Mouse (Mus musculus) testis, adult 2 months (tissue): Measurements from ENCODE around the gene Appl1. TPM values are rescaled to one million over a fixed set of nuclear protein-coding genes. Genes with fewer than 3 reads are reported as not detected.

Source experiments
- H3K27ac ChIP-seq: fragments of 200-500 bp; 2 replicates; pipeline ENCODE4 v1.5.1; 2012; ENCODE audit warnings: low read depth, low read length; ENCODE audit not compliant: control insufficient read depth, insufficient read depth
- H3K27me3 ChIP-seq: fragments of 200-500 bp; 2 replicates; pipeline ENCODE4 v1.6.1; 2012; ENCODE audit warnings: mild to moderate bottlenecking, low read length, moderate library complexity; ENCODE audit not compliant: control insufficient read depth, insufficient read depth
- H3K36me3 ChIP-seq: fragments of 200-500 bp; 2 replicates; pipeline ENCODE4 v1.6.1; 2012; ENCODE audit warnings: mild to moderate bottlenecking, low read length; ENCODE audit not compliant: control insufficient read depth, insufficient read depth
- H3K4me1 ChIP-seq: fragments of 200-500 bp; 2 replicates; pipeline ENCODE4 v1.6.1; 2012; ENCODE audit warnings: low read length; ENCODE audit not compliant: control insufficient read depth, insufficient read depth
- H3K4me3 ChIP-seq: fragments of 200-500 bp; 2 replicates; pipeline ENCODE4 v1.5.1; 2012; ENCODE audit warnings: low read depth, mild to moderate bottlenecking, low read length, moderate library complexity, mixed read lengths; ENCODE audit not compliant: control insufficient read depth
- CTCF ChIP-seq: fragments of 200-500 bp; IDR thresholded peaks from 2 replicates; pipeline ENCODE4 v1.5.1; 2012; ENCODE audit warnings: low read depth, mild to moderate bottlenecking, inconsistent platforms, low read length, moderate library complexity; ENCODE audit not compliant: control insufficient read depth, insufficient read depth, insufficient replicate concordance
- POLR2A ChIP-seq: fragments of 200-500 bp; IDR thresholded peaks from 2 replicates; pipeline ENCODE4 v1.6.1; 2012; ENCODE audit warnings: low read depth, mild to moderate bottlenecking, inconsistent platforms, low read length, moderate library complexity; ENCODE audit not compliant: control insufficient read depth
- polyA plus RNA-seq: library from polyadenylated mRNA; depleted of rRNA; stranded (reverse); fragments of >200 nt; gene quantifications from 2 replicates; pipeline ENCODE4 v1.2.3, GENCODE M21; 2012

The Appl1 gene
- polyA plus RNA-seq, 1 experiment, result 4.9 TPM

DNA sequence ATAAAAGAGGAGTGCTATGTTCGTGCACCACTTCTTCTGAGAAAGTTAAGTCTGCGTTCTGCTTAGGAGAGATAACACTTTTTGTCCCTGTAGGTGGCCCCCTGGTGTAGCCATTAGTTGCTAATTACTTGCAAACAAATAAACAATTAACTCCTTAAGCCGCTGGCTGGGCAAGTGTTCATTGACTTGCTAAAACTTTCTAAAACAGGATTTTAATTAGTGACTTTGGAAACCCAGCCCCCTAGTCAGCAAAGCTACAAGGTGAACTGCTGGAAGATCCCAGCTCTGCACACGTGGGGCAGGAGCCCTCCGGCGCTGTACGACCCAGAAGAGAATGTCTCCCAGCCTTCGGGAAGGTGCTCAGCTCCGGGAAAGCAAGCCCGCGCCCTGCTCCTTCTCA is 29.4 kb upstream of the Appl1 start:
- Histone ChIP-seq H3K27me3 (no peaks in the 10 kb centered on the region), H3K4me1 (0 out of 2 replicates have a peak, but pooled peaks cover 3% of the 10 kb centered on the region), H3K27ac (no peak overlapping the region), H3K4me3 (no peak overlapping the region), H3K36me3 (no peaks in the 10 kb centered on the region)
- TF ChIP-seq CTCF (no peak), POLR2A (no peak)

- no peaks in the 10 kb centered on the region for H3K27me3 ChIP-seq
- H3K36me3 ChIP-seq, result no peaks in the 10 kb centered on the region
- peaks cover 10% of the 10 kb centered on the region for H3K4me1 ChIP-seq
- TF ChIP-seq POLR2A (no peak), CTCF (no peak)
- no peak overlapping the region for H3K27ac ChIP-seq
- no peak overlapping the region for H3K4me3 ChIP-seq
These were observed 25.2 kb upstream of the Appl1 start for GRCm38 (mm10) chr14:26996257-26996656.

GRCm38 (mm10) chr14:26994211-26994741 is 23.2 kb upstream of the Appl1 start, which contains the start of gene Hesx1:
Gene Hesx1 (plus strand): TSS chr14:26994416.
- TF ChIP-seq CTCF (no peak), POLR2A (no peak)
- 0 out of 2 replicates have a peak within 1 kb of the TSS, but pooled peaks have one; percentile 18 for H3K27ac ChIP-seq
- no peaks in the 10 kb centered on the region for H3K27me3 ChIP-seq
- no peaks in the 10 kb centered on the region for H3K36me3 ChIP-seq
- H3K4me3 ChIP-seq, result peak within 1 kb of the TSS; percentile 62
- peaks cover 7% of the 10 kb centered on the region for H3K4me1 ChIP-seq

- H3K4me1 ChIP-seq, result peaks cover 7% of the 10 kb centered on the region
- no peaks in the 10 kb centered on the region for H3K27me3 ChIP-seq
- no peaks in the 10 kb centered on the region for H3K36me3 ChIP-seq
- no peak for TF ChIP-seq POLR2A
- TF ChIP-seq CTCF, result no peak
- H3K4me3 ChIP-seq, result no peak overlapping the region
- no peak overlapping the region for H3K27ac ChIP-seq
These were observed 22.4 kb upstream of the Appl1 start for GRCm38 (mm10) chr14:26993427-26993826.

- TF ChIP-seq POLR2A (no peak), CTCF (no peak)
- Histone ChIP-seq H3K36me3 (no peaks in the 10 kb centered on the region), H3K4me3 (no peak overlapping the region), H3K27me3 (no peaks in the 10 kb centered on the region), H3K4me1 (peaks cover 7% of the 10 kb centered on the region), H3K27ac (no peak overlapping the region)
These were observed 20.6 kb upstream of the Appl1 start for GRCm38 (mm10) chr14:26991622-26992021.

DNA sequence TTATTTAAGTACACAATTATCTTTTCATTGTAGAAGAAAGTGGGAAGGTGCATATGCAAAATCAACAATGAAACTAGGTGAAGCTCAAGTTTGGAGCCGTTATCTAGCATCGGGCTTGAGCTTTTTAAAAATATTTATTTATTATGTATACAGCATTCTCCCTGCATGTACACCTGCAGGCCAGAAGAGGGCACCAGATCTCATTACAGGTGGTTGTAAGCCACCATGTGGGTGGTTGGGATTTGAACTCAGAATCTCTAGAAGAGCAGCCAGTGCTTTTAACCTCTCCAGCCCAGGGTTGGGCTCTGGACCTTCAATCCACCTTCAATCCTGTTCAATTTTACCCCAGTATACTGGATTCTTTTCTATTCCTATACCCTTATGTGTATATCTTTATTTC is 17.7 kb upstream of the Appl1 start:
- Histone ChIP-seq H3K27ac (no peak overlapping the region), H3K4me1 (no peaks in the 10 kb centered on the region), H3K27me3 (no peaks in the 10 kb centered on the region), H3K36me3 (no peaks in the 10 kb centered on the region), H3K4me3 (no peak overlapping the region)
- no peak for TF ChIP-seq CTCF
- TF ChIP-seq POLR2A, result no peak

GRCm38 (mm10) chr14:26982150-26982530 is 11.1 kb upstream of the Appl1 start:
- peaks cover 7% of the 10 kb centered on the region for H3K4me1 ChIP-seq
- TF ChIP-seq CTCF (no peak), POLR2A (no peak)
- H3K27me3 ChIP-seq, result no peaks in the 10 kb centered on the region
- peak overlapping the region; percentile 90 for H3K4me3 ChIP-seq
- H3K27ac ChIP-seq, result no peak overlapping the region
- H3K36me3 ChIP-seq, result no peaks in the 10 kb centered on the region

DNA sequence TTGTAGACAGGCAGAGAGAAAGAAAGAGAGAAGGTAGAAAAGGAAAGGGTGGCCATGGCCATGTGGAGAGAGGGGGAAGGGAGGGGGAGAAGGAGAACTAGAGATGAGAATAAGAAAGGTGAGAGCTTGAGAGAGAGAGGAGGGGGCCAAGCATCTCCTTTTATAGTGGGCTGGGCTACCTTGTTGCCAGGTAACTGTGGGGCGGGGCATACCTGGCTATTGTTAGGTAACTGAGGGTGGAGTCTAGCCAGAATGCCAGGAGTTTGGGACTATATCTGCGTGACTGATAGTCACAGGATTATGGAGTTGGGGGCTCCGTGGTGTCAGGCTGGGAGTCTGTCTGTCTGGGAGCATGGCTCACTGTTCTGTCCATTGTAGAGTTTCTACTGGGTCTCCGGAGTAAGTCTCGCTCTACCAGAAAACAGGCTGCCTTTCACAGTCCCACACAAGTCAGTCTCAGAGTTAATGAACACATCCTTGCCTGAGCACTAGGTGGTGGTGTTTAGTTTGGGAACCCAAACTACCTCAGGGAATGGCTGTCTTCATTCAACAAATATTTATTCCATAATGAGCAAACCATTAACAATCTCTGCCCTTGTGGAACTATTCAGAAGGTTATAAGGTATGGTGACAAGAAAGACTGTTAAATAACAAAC is 10.6 kb upstream of the Appl1 start:
- no peak overlapping the region for H3K27ac ChIP-seq
- H3K4me1 ChIP-seq, result peaks cover 12% of the 10 kb centered on the region
- TF ChIP-seq CTCF (no peak), POLR2A (peak; percentile 59; the same call in 1 of the 2 replicates)
- H3K27me3 ChIP-seq, result no peaks in the 10 kb centered on the region
- H3K36me3 ChIP-seq, result no peaks in the 10 kb centered on the region
- H3K4me3 ChIP-seq, result peak overlapping the region; percentile 87
